Mouse (Mus musculus) hindbrain, embryonic 10.5 days (tissue): ENCODE results near the gene Gm49333. TPM values are rescaled to one million over a fixed set of nuclear protein-coding genes. Genes with fewer than 3 reads are reported as not detected.

Experiments used
- DNase-seq: peaks from one replicate; pipeline ENCODE4 v3.0.0-alpha.2; 2017; ENCODE audit warnings: low spot score
- H3K27ac ChIP-seq: fragments of 300-500 bp; sonication (generic); 2 replicates; pipeline ENCODE4 v1.5.1; 2016; ENCODE audit warnings: mild to moderate bottlenecking, moderate library complexity
- H3K27me3 ChIP-seq: fragments of 300-500 bp; sonication (generic); 2 replicates; pipeline ENCODE4 v1.6.1; 2016; ENCODE audit warnings: mild to moderate bottlenecking; ENCODE audit not compliant: poor library complexity, insufficient read depth, severe bottlenecking
- H3K36me3 ChIP-seq: fragments of 300-500 bp; sonication (generic); 2 replicates; pipeline ENCODE4 v1.6.1; 2016; ENCODE audit warnings: mild to moderate bottlenecking, moderate library complexity
- H3K4me1 ChIP-seq: fragments of 300-500 bp; sonication (generic); replicated peaks from 2 replicates; pipeline ENCODE4 v1.6.1; 2016; ENCODE audit warnings: mild to moderate bottlenecking
- H3K4me3 ChIP-seq: fragments of 300-500 bp; sonication (generic); 2 replicates; pipeline ENCODE4 v1.5.1; 2016; ENCODE audit warnings: mild to moderate bottlenecking, moderate library complexity
- H3K9me3 ChIP-seq: fragments of 300-500 bp; sonication (generic); 2 replicates; pipeline ENCODE4 v1.6.1; 2016; ENCODE audit warnings: mild to moderate bottlenecking, moderate library complexity
- WGBS: fragments of 180-500 bp; shearing (Covaris S2); methylation state at CpG from one replicate; pipeline ENCODE4 v1.1.7; 2016; 5-methylcytosine and 5-hydroxymethylcytosine counted together
- microRNA counts: library from miRNA; unstranded; fragments of <30 nt; microRNA quantifications from one replicate; lab custom pipeline; 2017
- polyA plus RNA-seq: library from polyadenylated mRNA; unstranded; fragments of >200 nt; fragmentation: Nextera tagmentation; extraction: Ambion mirVana; gene quantifications from 2 replicates; pipeline ENCODE4 v1.2.1, GENCODE M21; 2016

Gene Gm49333
- polyA plus RNA-seq, 1 experiment from 2014 or later: 0.18 TPM

- 94% methylated on average over 6 of the region's 6 CpGs for WGBS
- H3K36me3 ChIP-seq: peaks cover 65% of the 10 kb centered on the region
Measured at GRCm38 (mm10) chr16:20675213-20675612, 63.8 kb downstream of the Gm49333 start.

GRCm38 (mm10) chr16:20676702-20677101 is 65.3 kb downstream of the Gm49333 start:
- WGBS: 89% methylated on average over 4 of the region's 4 CpGs
- Histone ChIP-seq H3K4me1 (peaks cover 24% of the 10 kb centered on the region), H3K9me3 (no peaks in the 10 kb centered on the region), H3K27ac (no peak overlapping the region), H3K4me3 (no peak overlapping the region), H3K27me3 (no peaks in the 10 kb centered on the region), H3K36me3 (peaks cover 79% of the 10 kb centered on the region)
- no peak for DNase-seq

More at GRCm38 (mm10) chr16:20675213-20675612, 63.8 kb downstream of the Gm49333 start:
- Histone ChIP-seq H3K27me3 (no peaks in the 10 kb centered on the region), H3K27ac (no peak overlapping the region), H3K9me3 (no peaks in the 10 kb centered on the region), H3K4me3 (peak overlapping the region; percentile 89; the same call in 1 of the 2 replicates), H3K4me1 (peaks cover 25% of the 10 kb centered on the region)
- DNase-seq: no peak

- peaks cover 86% of the 10 kb centered on the region for H3K36me3 ChIP-seq
- no peak overlapping the region for H3K4me3 ChIP-seq
- no peak overlapping the region for H3K27ac ChIP-seq
- peaks cover 20% of the 10 kb centered on the region for H3K4me1 ChIP-seq
- H3K27me3 ChIP-seq: no peaks in the 10 kb centered on the region
- no peaks in the 10 kb centered on the region for H3K9me3 ChIP-seq
- 92% methylated on average over 5 of the region's 5 CpGs for WGBS
- DNase-seq: no peak
Measured at GRCm38 (mm10) chr16:20677380-20677779, 66.0 kb downstream of the Gm49333 start.

GRCm38 (mm10) chr16:20677974-20678675 is 66.7 kb downstream of the Gm49333 start:
- no peak for DNase-seq
- peaks cover 20% of the 10 kb centered on the region for H3K4me1 ChIP-seq
- H3K27me3 ChIP-seq: no peaks in the 10 kb centered on the region
- H3K36me3 ChIP-seq: peaks cover 94% of the 10 kb centered on the region
- no peak overlapping the region for H3K27ac ChIP-seq
- no peaks in the 10 kb centered on the region for H3K9me3 ChIP-seq
- no peak overlapping the region for H3K4me3 ChIP-seq
- WGBS: 92% methylated on average over 10 of the region's 10 CpGs

- no peak overlapping the region for H3K27ac ChIP-seq
- 94% methylated on average over 3 of the region's 3 CpGs for WGBS
Measured at GRCm38 (mm10) chr16:20690774-20691173, 79.4 kb downstream of the Gm49333 start.

GRCm38 (mm10) chr16:20691617-20692016 is 80.2 kb downstream of the Gm49333 start:
- Histone ChIP-seq H3K27ac (no peak overlapping the region), H3K4me1 (peaks cover 45% of the 10 kb centered on the region), H3K36me3 (peaks cover 59% of the 10 kb centered on the region), H3K27me3 (peaks cover 17% of the 10 kb centered on the region), H3K9me3 (no peaks in the 10 kb centered on the region), H3K4me3 (no peak overlapping the region)
- WGBS: 92% methylated on average over 1 of the region's 1 CpGs
- DNase-seq: no peak

More at GRCm38 (mm10) chr16:20690774-20691173, 79.4 kb downstream of the Gm49333 start:
- H3K9me3 ChIP-seq: no peaks in the 10 kb centered on the region
- H3K36me3 ChIP-seq: peaks cover 67% of the 10 kb centered on the region
- no peak for DNase-seq
- H3K27me3 ChIP-seq: peaks cover 17% of the 10 kb centered on the region
- peaks cover 37% of the 10 kb centered on the region for H3K4me1 ChIP-seq
- no peak overlapping the region for H3K4me3 ChIP-seq

GRCm38 (mm10) chr16:20692241-20692965 is 81.0 kb downstream of the Gm49333 start:
- peaks cover 17% of the 10 kb centered on the region for H3K27me3 ChIP-seq
- peaks cover 51% of the 10 kb centered on the region for H3K36me3 ChIP-seq
- H3K4me1 ChIP-seq: peaks cover 45% of the 10 kb centered on the region
- no peaks in the 10 kb centered on the region for H3K9me3 ChIP-seq
- peak overlapping the region; percentile 67; the same call in 1 of the 2 replicates for H3K4me3 ChIP-seq
- peak overlapping the region; percentile 89; the same call in 1 of the 2 replicates for H3K27ac ChIP-seq
- DNase-seq: peak; percentile 18
- 47% methylated on average over 16 of the region's 16 CpGs for WGBS

GRCm38 (mm10) chr16:20693111-20693701 is 81.8 kb downstream of the Gm49333 start, which contains the start of gene Fam131a:
Gene Fam131a (plus strand): TSS chr16:20693241.
- Histone ChIP-seq H3K27ac (peak within 1 kb of the TSS; percentile 89), H3K4me1 (peaks cover 45% of the 10 kb centered on the region), H3K27me3 (peaks cover 20% of the 10 kb centered on the region), H3K4me3 (peak within 1 kb of the TSS; percentile 67), H3K36me3 (peaks cover 43% of the 10 kb centered on the region), H3K9me3 (no peaks in the 10 kb centered on the region)
- DNase-seq: peak; percentile 96
- WGBS: under 1% methylated on average over 37 of the region's 37 CpGs

GRCm38 (mm10) chr16:20694781-20695180 is 83.4 kb downstream of the Gm49333 start:
- Histone ChIP-seq H3K27ac (peak overlapping the region; percentile 17; the same call in 1 of the 2 replicates), H3K36me3 (peaks cover 35% of the 10 kb centered on the region), H3K4me3 (no peak overlapping the region), H3K4me1 (peaks cover 47% of the 10 kb centered on the region), H3K9me3 (no peaks in the 10 kb centered on the region), H3K27me3 (peaks cover 20% of the 10 kb centered on the region)
- WGBS: 75% methylated on average over 8 of the region's 8 CpGs
- no peak for DNase-seq

MicroRNAs within 50 kb of the gene (microRNA counts, 519-probe panel; counts per million panel counts)
- microRNA mmu-miR-1224 (lab: Ali Mortazavi, UCI): 4,362 counts per million, percentile 91 among the panel's probes with 10 or more counts

Other genes starting within 250 kb of the Gm49333 start
- gene Abcc5, start 185.2 kb upstream of the Gm49333 start, polyA plus RNA-seq: 63.6 and 65.8 TPM in 2 replicates
- 150 and 153 TPM in 2 replicates for gene Eif2b5, start 112.8 kb upstream of the Gm49333 start, polyA plus RNA-seq
- 32.6 and 51.1 TPM in 2 replicates for gene Dvl3, start 94.6 kb upstream of the Gm49333 start, polyA plus RNA-seq
- gene Ap2m1, start 76.1 kb upstream of the Gm49333 start, polyA plus RNA-seq: 705 and 825 TPM in 2 replicates
- gene Abcf3, start 63.0 kb upstream of the Gm49333 start, polyA plus RNA-seq: 59.4 and 65.2 TPM in 2 replicates
- gene Vwa5b2, start 22.1 kb upstream of the Gm49333 start, polyA plus RNA-seq: 2.9 and 4.0 TPM in 2 replicates
- gene Eef1akmt4, start within 50 bp of the Gm49333 start, polyA plus RNA-seq: 33.4 and 38.8 TPM in 2 replicates
- 59.2 and 61.3 TPM in 2 replicates for gene Alg3, start 125 bp downstream of the Gm49333 start, polyA plus RNA-seq
- gene Camk2n2, start 9.7 kb downstream of the Gm49333 start, polyA plus RNA-seq: 2.6 and 4.2 TPM in 2 replicates
- gene Ece2, start 18.2 kb downstream of the Gm49333 start, polyA plus RNA-seq: 4.2 TPM in 2 replicates
- 466 and 503 TPM in 2 replicates for gene Psmd2, start 40.0 kb downstream of the Gm49333 start, polyA plus RNA-seq
- gene Eif4g1, start 56.7 kb downstream of the Gm49333 start, polyA plus RNA-seq: 181 and 224 TPM in 2 replicates
- 6.7 and 9.4 TPM in 2 replicates for gene Fam131a, start 81.6 kb downstream of the Gm49333 start, polyA plus RNA-seq
- 114 and 140 TPM in 2 replicates for gene Polr2h, start 106.1 kb downstream of the Gm49333 start, polyA plus RNA-seq
- 15.5 and 22.1 TPM in 2 replicates for gene Clcn2, start 106.1 kb downstream of the Gm49333 start, polyA plus RNA-seq
- gene Chrd, start 121.5 kb downstream of the Gm49333 start, polyA plus RNA-seq: 1.6 and 3.6 TPM in 2 replicates
- 0.30 and 0.77 TPM in 2 replicates for gene Thpo, start 122.9 kb downstream of the Gm49333 start, polyA plus RNA-seq